Mouse (Mus musculus): ENCODE data around the gene Pnpo. TPM values are rescaled to one million over a fixed set of nuclear protein-coding genes. Genes with fewer than 3 reads are reported as not detected.
A peak's percentile ranks its signal among the peaks of the same experiment; 100 is the strongest.

Gene Pnpo
- polyA plus RNA-seq, 1 experiment from 2014 or later: 26.7 TPM

GRCm38 (mm10) chr11:96906431-96907161 is 37.2 kb downstream of the Pnpo start:
- Histone ChIP-seq H3K27ac (replicated peaks; ENCODE audit: low read depth, low read length) (no peak overlapping the region), H3K4me1 (ENCODE audit: control insufficient read depth, insufficient read depth, low read length) (peaks cover 3% of the 10 kb centered on the region; the same call in 1 of the 2 replicates), H3K9ac (replicated peaks; ENCODE audit: low read length) (no peak overlapping the region; the same call in 1 of the 2 replicates), H3K27me3 (ENCODE audit: control insufficient read depth, insufficient read depth, low read length) (no peaks in the 10 kb centered on the region), H3K4me3 (ENCODE audit: low read depth, low read length) (no peak overlapping the region), H3K9me3 (replicated peaks; ENCODE audit: control insufficient read depth, low read length) (no peaks in the 10 kb centered on the region), H3K4me2 (ENCODE audit: low read depth, low read length) (no peak overlapping the region), H3K36me3 (replicated peaks; ENCODE audit: control insufficient read depth, insufficient read depth, low read depth, low read length) (no peaks in the 10 kb centered on the region; the same call in 1 of the 2 replicates)
- WGBS: 64% methylated on average over 15 of the region's 15 CpGs
- ATAC-seq (replicated peaks; ENCODE audit: insufficient number of reproducible peaks, low FRiP score, low TSS enrichment, low read depth) (no peak), DNase-seq (ENCODE audit: low spot score) (no peak)

DNA sequence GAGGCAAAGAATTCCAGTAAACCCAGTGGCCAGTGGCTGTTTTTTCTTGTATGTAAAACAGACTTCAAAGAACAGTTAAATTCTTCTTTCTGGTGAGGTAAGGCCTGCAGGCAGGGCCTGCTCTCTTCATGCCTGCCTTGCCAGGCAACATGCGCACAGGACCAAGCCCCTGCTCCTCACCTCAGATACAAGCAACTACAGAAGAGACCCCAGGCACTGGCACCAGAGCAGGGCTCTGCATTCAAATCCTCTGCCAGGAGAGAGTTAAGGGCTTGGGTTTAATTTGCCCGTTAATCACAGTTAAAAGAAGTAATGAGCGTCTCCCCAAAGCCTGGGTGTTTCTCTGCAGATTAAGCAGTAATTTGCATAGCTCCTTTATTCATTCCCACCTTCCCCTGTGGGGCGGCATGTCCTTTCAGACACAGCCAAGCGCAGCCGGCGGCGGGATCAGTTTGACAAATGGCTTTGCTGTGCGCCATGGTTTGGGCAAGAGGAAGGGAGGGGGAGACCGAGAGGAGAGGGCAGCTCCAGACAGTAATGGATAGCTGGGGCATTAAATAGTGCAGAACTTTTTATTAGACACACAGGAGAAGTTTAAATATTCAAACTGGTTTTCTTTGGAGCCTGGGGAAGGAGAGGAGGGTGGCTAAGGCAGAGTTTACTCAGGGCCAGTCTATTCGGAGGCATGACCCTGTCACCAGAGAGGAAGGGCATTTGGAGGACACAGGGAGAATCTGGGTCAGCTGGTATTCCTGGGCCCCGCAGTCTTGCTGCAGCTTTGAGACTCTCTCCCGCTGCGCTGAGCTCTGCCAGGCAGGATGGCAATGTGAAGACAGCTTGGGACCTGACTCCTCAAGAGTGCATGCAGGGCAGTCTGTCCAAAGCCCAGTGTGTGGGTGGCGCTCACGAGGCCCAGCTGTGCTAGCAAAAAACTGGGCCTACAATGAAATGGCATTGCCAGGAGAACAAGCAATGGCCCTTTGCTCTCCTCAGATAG is 40.8 kb downstream of the Pnpo start:
- H3K4me2 ChIP-seq (ENCODE audit: low read depth, low read length): no peak overlapping the region; the same call in 1 of the 2 replicates
- DNase-seq (ENCODE audit: low spot score) (peak; percentile 43), ATAC-seq (replicated peaks; ENCODE audit: insufficient number of reproducible peaks, low FRiP score, low TSS enrichment, low read depth) (no peak)
- no peaks in the 10 kb centered on the region for H3K27me3 ChIP-seq (ENCODE audit: control insufficient read depth, insufficient read depth, low read length)
- H3K4me1 ChIP-seq (ENCODE audit: control insufficient read depth, insufficient read depth, low read length): peaks cover 8% of the 10 kb centered on the region; the same call in 1 of the 2 replicates
- no peak overlapping the region for H3K4me3 ChIP-seq (ENCODE audit: low read depth, low read length)
- H3K9ac ChIP-seq (replicated peaks; ENCODE audit: low read length): no peak overlapping the region; the same call in 1 of the 2 replicates
- no peaks in the 10 kb centered on the region for H3K36me3 ChIP-seq (replicated peaks; ENCODE audit: control insufficient read depth, insufficient read depth, low read depth, low read length)
- WGBS: 18% methylated on average over 16 of the region's 16 CpGs
- H3K27ac ChIP-seq (replicated peaks; ENCODE audit: low read depth, low read length): peak overlapping the region; percentile 57; the same call in 1 of the 2 replicates
- no peaks in the 10 kb centered on the region for H3K9me3 ChIP-seq (replicated peaks; ENCODE audit: control insufficient read depth, low read length)

GRCm38 (mm10) chr11:96901332-96901731 is 42.5 kb downstream of the Pnpo start:
- no peak for ATAC-seq (replicated peaks; ENCODE audit: insufficient number of reproducible peaks, low FRiP score, low TSS enrichment, low read depth)
- WGBS: 56% methylated on average over 9 of the region's 9 CpGs
- H3K9ac ChIP-seq (replicated peaks; ENCODE audit: low read length): no peak overlapping the region
- H3K27ac ChIP-seq (replicated peaks; ENCODE audit: low read depth, low read length): no peak overlapping the region
- H3K36me3 ChIP-seq (replicated peaks; ENCODE audit: control insufficient read depth, insufficient read depth, low read depth, low read length): no peaks in the 10 kb centered on the region
- no peak for DNase-seq (ENCODE audit: low spot score)
- H3K27me3 ChIP-seq (ENCODE audit: control insufficient read depth, insufficient read depth, low read length): no peaks in the 10 kb centered on the region
- H3K4me1 ChIP-seq (ENCODE audit: control insufficient read depth, insufficient read depth, low read length): peaks cover 8% of the 10 kb centered on the region; the same call in 1 of the 2 replicates
- no peak overlapping the region for H3K4me2 ChIP-seq (ENCODE audit: low read depth, low read length)
- H3K9me3 ChIP-seq (replicated peaks; ENCODE audit: control insufficient read depth, low read length): no peaks in the 10 kb centered on the region
- H3K4me3 ChIP-seq (ENCODE audit: low read depth, low read length): no peak overlapping the region

DNA sequence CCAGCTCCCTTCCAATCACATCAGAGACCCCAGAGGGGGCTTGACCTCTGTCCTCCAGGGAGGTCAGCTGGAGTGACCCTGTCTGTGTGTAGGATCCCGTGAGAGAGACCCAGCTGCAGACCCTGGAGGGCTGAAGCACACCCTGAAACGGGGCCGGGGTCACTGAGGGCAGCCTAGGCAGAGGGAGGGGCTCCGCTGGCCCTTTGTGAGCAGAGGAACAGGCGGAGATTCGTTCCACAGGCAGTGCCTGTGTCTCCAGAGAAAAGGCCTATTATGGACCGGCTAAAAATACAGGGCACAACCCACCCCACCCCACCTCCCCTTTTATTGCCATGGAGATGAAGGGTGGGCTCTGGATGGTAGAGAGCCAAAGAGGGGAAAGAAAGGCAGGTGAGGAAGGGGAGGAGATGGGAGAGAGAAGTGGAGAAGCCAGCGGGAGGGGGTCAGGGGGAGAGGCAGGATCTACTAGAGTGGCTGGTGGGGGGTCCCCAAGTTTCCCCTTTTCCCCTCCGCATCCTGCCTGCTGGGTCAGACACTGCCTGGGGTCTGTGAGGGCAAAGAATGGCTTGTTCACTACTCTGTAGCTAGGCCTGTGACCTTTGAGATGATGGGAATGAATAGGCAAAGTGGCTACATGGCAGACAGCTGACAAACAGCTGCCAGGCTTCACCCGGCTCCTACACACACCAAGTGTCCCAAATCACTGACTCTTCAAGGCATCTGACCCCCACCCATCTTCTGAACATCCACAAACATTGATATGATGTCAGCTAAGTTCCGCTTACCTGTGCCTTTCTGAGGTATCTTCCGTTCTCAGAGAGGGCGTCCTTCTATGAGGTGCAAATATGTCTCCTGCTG is 44.1 kb downstream of the Pnpo start:
- H3K36me3 ChIP-seq (replicated peaks; ENCODE audit: control insufficient read depth, insufficient read depth, low read depth, low read length): no peaks in the 10 kb centered on the region
- no peaks in the 10 kb centered on the region for H3K9me3 ChIP-seq (replicated peaks; ENCODE audit: control insufficient read depth, low read length)
- ATAC-seq (replicated peaks; ENCODE audit: insufficient number of reproducible peaks, low FRiP score, low TSS enrichment, low read depth) (peak; percentile 84), DNase-seq (ENCODE audit: low spot score) (peak; percentile 66)
- no peak overlapping the region for H3K4me2 ChIP-seq (ENCODE audit: low read depth, low read length)
- peak overlapping the region; percentile 54 for H3K27ac ChIP-seq (replicated peaks; ENCODE audit: low read depth, low read length)
- peaks cover 8% of the 10 kb centered on the region; the same call in 1 of the 2 replicates for H3K4me1 ChIP-seq (ENCODE audit: control insufficient read depth, insufficient read depth, low read length)
- 24% methylated on average over 13 of the region's 13 CpGs for WGBS
- H3K4me3 ChIP-seq (ENCODE audit: low read depth, low read length): no peak overlapping the region
- 0 out of 2 replicates have a peak overlapping the region, but pooled peaks have one; percentile 11 for H3K9ac ChIP-seq (replicated peaks; ENCODE audit: low read length)
- H3K27me3 ChIP-seq (ENCODE audit: control insufficient read depth, insufficient read depth, low read length): no peaks in the 10 kb centered on the region

GRCm38 (mm10) chr11:96895886-96896285 is 47.9 kb downstream of the Pnpo start:
- no peak overlapping the region for H3K27ac ChIP-seq (replicated peaks; ENCODE audit: low read depth, low read length)
- no peaks in the 10 kb centered on the region for H3K36me3 ChIP-seq (replicated peaks; ENCODE audit: control insufficient read depth, insufficient read depth, low read depth, low read length)
- DNase-seq (ENCODE audit: low spot score) (no peak), ATAC-seq (replicated peaks; ENCODE audit: insufficient number of reproducible peaks, low FRiP score, low TSS enrichment, low read depth) (no peak)
- H3K9ac ChIP-seq (replicated peaks; ENCODE audit: low read length): no peak overlapping the region
- WGBS: 85% methylated on average over 4 of the region's 4 CpGs
- no peaks in the 10 kb centered on the region for H3K9me3 ChIP-seq (replicated peaks; ENCODE audit: control insufficient read depth, low read length)
- H3K4me1 ChIP-seq (ENCODE audit: control insufficient read depth, insufficient read depth, low read length): peaks cover 5% of the 10 kb centered on the region; the same call in 1 of the 2 replicates
- no peak overlapping the region for H3K4me2 ChIP-seq (ENCODE audit: low read depth, low read length)
- H3K27me3 ChIP-seq (ENCODE audit: control insufficient read depth, insufficient read depth, low read length): no peaks in the 10 kb centered on the region
- no peak overlapping the region for H3K4me3 ChIP-seq (ENCODE audit: low read depth, low read length)

DNA sequence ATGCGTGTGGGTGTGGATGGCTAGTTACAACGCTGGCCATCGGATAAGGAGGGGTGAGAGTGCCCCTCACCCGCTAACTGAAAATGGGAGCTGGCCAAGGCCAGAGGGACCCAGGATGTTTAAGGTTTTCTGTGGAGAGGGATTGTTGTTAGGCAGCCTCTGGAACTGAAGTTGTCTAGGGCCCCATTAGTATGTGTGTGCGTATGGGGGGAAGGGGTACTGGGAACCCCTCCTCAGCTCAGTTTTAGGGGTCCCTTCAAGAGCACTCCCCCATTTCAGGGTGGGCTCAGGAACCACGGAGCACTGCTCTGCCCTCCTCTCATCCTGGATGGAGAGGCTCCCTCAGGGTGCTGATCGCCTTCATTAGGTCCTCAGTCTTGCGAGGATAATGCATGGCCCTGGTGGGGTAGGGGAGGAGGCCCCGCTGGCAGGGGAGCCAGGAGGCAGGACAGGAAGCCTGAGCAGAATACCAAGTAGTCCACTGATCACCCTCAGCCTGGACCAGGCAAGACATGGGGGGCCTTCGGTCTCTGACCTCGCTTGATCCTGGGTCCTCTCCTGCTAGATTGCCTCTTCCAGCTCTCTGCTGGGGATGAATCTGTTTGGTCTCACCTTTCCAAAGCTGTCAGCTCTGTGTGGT is 50.5 kb downstream of the Pnpo start:
- H3K4me1 ChIP-seq (ENCODE audit: control insufficient read depth, insufficient read depth, low read length): no peaks in the 10 kb centered on the region
- H3K9ac ChIP-seq (replicated peaks; ENCODE audit: low read length): no peak overlapping the region; the same call in 1 of the 2 replicates
- DNase-seq (ENCODE audit: low spot score) (no peak), ATAC-seq (replicated peaks; ENCODE audit: insufficient number of reproducible peaks, low FRiP score, low TSS enrichment, low read depth) (no peak)
- no peaks in the 10 kb centered on the region for H3K36me3 ChIP-seq (replicated peaks; ENCODE audit: control insufficient read depth, insufficient read depth, low read depth, low read length)
- no peak overlapping the region for H3K27ac ChIP-seq (replicated peaks; ENCODE audit: low read depth, low read length)
- no peaks in the 10 kb centered on the region for H3K27me3 ChIP-seq (ENCODE audit: control insufficient read depth, insufficient read depth, low read length)
- H3K9me3 ChIP-seq (replicated peaks; ENCODE audit: control insufficient read depth, low read length): no peaks in the 10 kb centered on the region
- H3K4me2 ChIP-seq (ENCODE audit: low read depth, low read length): no peak overlapping the region
- no peak overlapping the region for H3K4me3 ChIP-seq (ENCODE audit: low read depth, low read length)
- 64% methylated on average over 11 of the region's 11 CpGs for whole genome bisulfite sequencing

All from embryonic facial prominence, embryonic 11.5 days (tissue).